Mouse (Mus musculus) heart, embryonic 16.5 days (tissue): Measurements from ENCODE around the gene Hebp1. TPM values are rescaled to one million over a fixed set of nuclear protein-coding genes. Genes with fewer than 3 reads are reported as not detected.

Source experiments
- ATAC-seq: fragments of 200-750 bp; cut with Nextera tagmentation; replicated peaks from 2 replicates; pipeline ENCODE4 v1.8.0; 2017; ENCODE audit warnings: moderate number of reproducible peaks; ENCODE audit not compliant: insufficient read depth, low FRiP score; ENCODE audit errors: extremely low read depth
- H3K27ac ChIP-seq: fragments of 300-500 bp; sonication (generic); 2 replicates; pipeline ENCODE4 v1.5.1; 2014; ENCODE audit warnings: mild to moderate bottlenecking, low read length, control low read depth, moderate library complexity
- H3K27me3 ChIP-seq: fragments of 300-500 bp; sonication (generic); 2 replicates; pipeline ENCODE4 v1.6.1; 2014; ENCODE audit warnings: low read length, mixed read lengths; ENCODE audit not compliant: control insufficient read depth, insufficient read depth
- H3K36me3 ChIP-seq: fragments of 300-500 bp; sonication (generic); 2 replicates; pipeline ENCODE4 v1.6.1; 2014; ENCODE audit not compliant: control insufficient read depth, insufficient read depth
- H3K4me1 ChIP-seq: fragments of 300-500 bp; sonication (generic); 2 replicates; pipeline ENCODE4 v1.6.1; 2014; ENCODE audit warnings: low read length, mixed read lengths; ENCODE audit not compliant: control insufficient read depth, insufficient read depth
- H3K4me2 ChIP-seq: fragments of 300-500 bp; sonication (generic); 2 replicates; pipeline ENCODE4 v1.6.1; 2014; ENCODE audit warnings: low read depth, mild to moderate bottlenecking, control low read depth, low read length
- H3K4me3 ChIP-seq: fragments of 300-500 bp; sonication (generic); 2 replicates; pipeline ENCODE4 v1.5.1; 2014; ENCODE audit warnings: mild to moderate bottlenecking, control low read depth, low read length
- H3K9ac ChIP-seq: fragments of 300-500 bp; sonication (generic); 2 replicates; pipeline ENCODE4 v1.6.1; 2014; ENCODE audit warnings: low read length, control low read depth
- H3K9me3 ChIP-seq: fragments of 300-500 bp; sonication (generic); replicated peaks from 2 replicates; pipeline ENCODE4 v1.6.1; 2016; ENCODE audit warnings: low read length; ENCODE audit not compliant: control insufficient read depth
- WGBS: fragments of 180-500 bp; shearing (Covaris S2); extraction: QIAGEN DNeasy Blood & Tissue Kit; methylation state at CpG from one replicate; pipeline ENCODE4 v1.1.7; 2014; 5-methylcytosine and 5-hydroxymethylcytosine counted together
- polyA plus RNA-seq: library from polyadenylated mRNA; unstranded; fragments of >200 nt; fragmentation: Nextera tagmentation; extraction: Ambion mirVana; gene quantifications from 2 replicates; pipeline ENCODE4 v1.2.1, GENCODE M21; 2015

Gene Hebp1
- polyA plus RNA-seq, 1 experiment from 2014 or later: 15.1 TPM

DNA sequence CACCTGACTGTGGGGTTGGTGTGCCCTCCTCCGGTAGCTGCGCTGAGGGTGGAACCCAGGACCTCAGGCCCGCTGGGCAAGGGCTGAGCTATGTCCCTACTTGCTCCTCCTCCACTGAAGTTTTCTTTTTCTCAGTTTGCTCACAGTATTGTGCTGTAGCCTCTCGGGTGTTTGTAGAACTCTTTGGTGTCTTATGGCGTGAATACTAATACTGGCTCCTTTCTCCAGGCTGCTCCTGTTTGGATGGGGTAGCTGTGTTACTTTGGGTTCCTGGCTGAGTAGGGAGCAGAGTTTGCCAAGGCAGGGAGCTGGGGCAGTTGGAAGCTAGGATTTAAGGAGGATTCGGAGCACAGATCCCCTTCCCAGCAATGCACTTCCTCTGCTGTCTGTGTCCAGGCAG is 5.9 kb upstream of the Hebp1 start:
- Histone ChIP-seq H3K4me3 (no peak overlapping the region), H3K27ac (no peak overlapping the region), H3K9ac (no peak overlapping the region), H3K9me3 (no peaks in the 10 kb centered on the region), H3K4me1 (no peaks in the 10 kb centered on the region), H3K4me2 (no peak overlapping the region), H3K27me3 (no peaks in the 10 kb centered on the region), H3K36me3 (no peaks in the 10 kb centered on the region)
- ATAC-seq: no peak
- WGBS: 64% methylated on average over 6 of the region's 6 CpGs

DNA sequence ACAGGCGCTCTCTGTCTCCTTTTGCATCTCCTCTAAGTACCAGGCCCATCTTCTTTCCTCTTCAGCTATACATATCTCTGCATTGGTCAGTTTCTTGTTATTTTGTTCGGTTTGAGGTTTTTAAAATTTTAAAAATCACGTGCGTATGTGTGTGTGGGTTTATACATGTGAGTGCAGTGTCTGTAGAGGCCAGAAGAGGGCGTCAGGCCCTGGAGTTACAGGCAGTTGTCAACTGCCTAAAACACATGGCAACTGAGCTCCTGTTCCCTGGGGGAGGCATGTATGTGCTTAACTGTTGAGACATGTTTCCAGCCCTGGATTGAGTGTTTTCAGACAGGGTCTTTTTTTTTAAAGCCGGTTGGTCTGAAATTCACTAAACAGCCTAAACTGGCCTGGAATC is 4.8 kb upstream of the Hebp1 start:
- Histone ChIP-seq H3K4me2 (no peak overlapping the region), H3K9ac (no peak overlapping the region), H3K27ac (no peak overlapping the region), H3K4me3 (no peak overlapping the region), H3K36me3 (no peaks in the 10 kb centered on the region), H3K27me3 (no peaks in the 10 kb centered on the region), H3K9me3 (no peaks in the 10 kb centered on the region), H3K4me1 (0 out of 2 replicates have a peak, but pooled peaks cover under 1% of the 10 kb centered on the region)
- no peak for ATAC-seq
- WGBS: 90% methylated on average over 6 of the region's 6 CpGs

- 86% methylated on average over 16 of the region's 16 CpGs for WGBS
- peaks cover 3% of the 10 kb centered on the region; the same call in 1 of the 2 replicates for H3K4me1 ChIP-seq
- no peak overlapping the region for H3K4me2 ChIP-seq
- no peaks in the 10 kb centered on the region for H3K27me3 ChIP-seq
- ATAC-seq: no peak
- H3K9ac ChIP-seq: no peak overlapping the region
- H3K27ac ChIP-seq: no peak overlapping the region
- no peak overlapping the region for H3K4me3 ChIP-seq
- H3K9me3 ChIP-seq: no peaks in the 10 kb centered on the region
- no peaks in the 10 kb centered on the region for H3K36me3 ChIP-seq
These were observed 2.5 kb upstream of the Hebp1 start for GRCm38 (mm10) chr6:135200122-135200957.

DNA sequence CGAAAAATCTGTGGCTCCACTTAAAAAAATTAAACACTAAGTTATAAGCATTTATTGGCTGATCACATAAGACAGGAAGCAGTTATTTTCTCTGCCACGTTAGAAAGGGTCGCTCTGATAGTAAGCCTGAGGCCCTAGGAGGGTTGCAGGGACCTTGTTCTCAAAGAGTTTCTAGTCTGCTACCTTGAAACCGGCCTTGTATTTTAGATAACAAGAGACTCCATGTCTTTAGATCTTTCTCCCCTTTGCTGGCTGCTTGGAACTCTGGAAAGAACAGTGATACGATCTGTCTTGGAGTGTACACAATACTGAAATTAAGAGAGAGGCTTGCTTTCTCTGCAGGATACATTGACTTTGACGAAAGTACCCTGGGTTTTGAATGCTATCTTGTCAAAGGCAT is 904 bp upstream of the Hebp1 start:
- no peak overlapping the region for H3K27ac ChIP-seq
- no peak for ATAC-seq
- H3K4me2 ChIP-seq: peak overlapping the region; percentile 95
- H3K4me3 ChIP-seq: peak overlapping the region; percentile 88; the same call in 1 of the 2 replicates
- H3K27me3 ChIP-seq: no peaks in the 10 kb centered on the region
- 57% methylated on average over 6 of the region's 6 CpGs for WGBS
- H3K36me3 ChIP-seq: no peaks in the 10 kb centered on the region
- peaks cover 3% of the 10 kb centered on the region; the same call in 1 of the 2 replicates for H3K4me1 ChIP-seq
- H3K9ac ChIP-seq: no peak overlapping the region
- no peaks in the 10 kb centered on the region for H3K9me3 ChIP-seq

DNA sequence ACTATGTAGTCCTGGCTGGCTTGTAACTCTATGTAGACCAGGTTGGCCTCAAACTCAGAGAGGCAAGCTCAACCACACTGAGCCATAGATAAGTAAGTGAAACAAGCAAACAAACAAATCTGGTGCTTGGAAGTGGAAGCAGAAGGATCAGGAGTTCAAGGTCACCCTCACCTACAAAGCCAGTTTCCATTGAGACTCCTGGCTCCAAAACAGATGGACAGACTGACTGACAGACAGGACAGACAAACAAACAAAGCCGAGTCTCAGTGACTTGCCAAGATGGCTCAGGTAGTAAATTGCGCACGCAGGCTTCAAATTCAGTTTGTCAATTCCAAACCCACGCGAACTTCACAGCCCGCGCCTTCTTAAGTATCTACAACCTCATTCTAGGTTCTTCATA is 376 bp downstream of the Hebp1 start:
- WGBS: 16% methylated on average over 7 of the region's 7 CpGs
- H3K27ac ChIP-seq: no peak overlapping the region
- peaks cover 6% of the 10 kb centered on the region for H3K4me1 ChIP-seq
- H3K9ac ChIP-seq: peak overlapping the region; percentile 88
- H3K27me3 ChIP-seq: no peaks in the 10 kb centered on the region
- H3K4me2 ChIP-seq: peak overlapping the region; percentile 95
- no peaks in the 10 kb centered on the region for H3K9me3 ChIP-seq
- no peaks in the 10 kb centered on the region for H3K36me3 ChIP-seq
- no peak for ATAC-seq
- H3K4me3 ChIP-seq: peak overlapping the region; percentile 88

- H3K27ac ChIP-seq: no peak overlapping the region
- no peaks in the 10 kb centered on the region for H3K27me3 ChIP-seq
- no peak overlapping the region for H3K4me2 ChIP-seq
- peaks cover 6% of the 10 kb centered on the region for H3K4me1 ChIP-seq
- WGBS: 42% methylated on average over 8 of the region's 8 CpGs
- no peak overlapping the region for H3K4me3 ChIP-seq
- no peak overlapping the region for H3K9ac ChIP-seq
- ATAC-seq: no peak
- H3K36me3 ChIP-seq: no peaks in the 10 kb centered on the region
- H3K9me3 ChIP-seq: no peaks in the 10 kb centered on the region
These were observed 1.1 kb downstream of the Hebp1 start for GRCm38 (mm10) chr6:135196707-135197106.

GRCm38 (mm10) chr6:135194907-135195306 is 2.9 kb downstream of the Hebp1 start:
- no peaks in the 10 kb centered on the region for H3K27me3 ChIP-seq
- no peak overlapping the region for H3K4me3 ChIP-seq
- no peak overlapping the region for H3K27ac ChIP-seq
- peaks cover 6% of the 10 kb centered on the region for H3K4me1 ChIP-seq
- no peak overlapping the region for H3K4me2 ChIP-seq
- no peak overlapping the region for H3K9ac ChIP-seq
- H3K9me3 ChIP-seq: no peaks in the 10 kb centered on the region
- ATAC-seq: no peak
- H3K36me3 ChIP-seq: no peaks in the 10 kb centered on the region
- 71% methylated on average over 4 of the region's 4 CpGs for WGBS

DNA sequence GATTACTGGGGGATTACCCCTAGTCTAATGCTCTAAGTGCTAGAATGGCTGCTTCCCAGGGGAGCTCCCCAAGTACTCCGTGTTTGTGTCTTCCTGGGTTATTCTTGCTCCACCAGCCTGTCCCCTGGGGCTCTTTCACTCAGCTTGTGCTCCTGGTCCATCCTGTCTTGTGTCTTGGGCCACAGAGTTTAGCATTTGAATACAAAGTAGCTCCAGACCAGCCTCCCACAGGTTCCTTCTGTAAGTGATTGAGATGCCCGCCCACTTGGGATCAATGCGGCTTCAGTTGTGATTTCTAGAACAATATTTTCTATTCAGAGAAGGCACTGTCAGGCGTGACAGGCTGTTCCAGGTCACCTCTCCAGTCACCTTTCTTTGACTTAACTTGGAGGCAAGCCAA is 4.1 kb downstream of the Hebp1 start:
- no peaks in the 10 kb centered on the region for H3K9me3 ChIP-seq
- H3K27ac ChIP-seq: no peak overlapping the region
- H3K27me3 ChIP-seq: no peaks in the 10 kb centered on the region
- no peak overlapping the region for H3K4me2 ChIP-seq
- H3K4me1 ChIP-seq: peaks cover 6% of the 10 kb centered on the region
- H3K36me3 ChIP-seq: no peaks in the 10 kb centered on the region
- no peak overlapping the region for H3K4me3 ChIP-seq
- no peak overlapping the region for H3K9ac ChIP-seq
- ATAC-seq: no peak
- 47% methylated on average over 4 of the region's 4 CpGs for WGBS

DNA sequence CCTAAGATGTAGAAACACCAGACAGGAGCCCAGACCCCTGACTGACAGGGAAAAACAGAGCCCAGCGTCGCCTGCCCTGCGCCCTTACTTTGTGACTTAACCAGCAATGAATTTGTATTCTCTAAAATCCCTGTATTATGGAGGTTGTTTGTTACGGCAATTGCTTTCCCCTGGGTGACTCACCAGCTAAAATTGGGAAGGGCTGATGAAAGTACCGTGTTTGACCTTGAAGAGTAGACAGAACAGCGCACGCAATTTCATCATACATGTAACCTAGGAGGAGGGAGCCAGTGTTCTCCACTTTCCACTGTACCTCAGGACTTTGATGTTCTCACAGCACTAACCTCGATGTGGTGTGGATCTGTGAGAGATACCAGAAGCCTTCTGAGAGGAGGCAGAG is 4.8 kb downstream of the Hebp1 start:
- H3K4me3 ChIP-seq: no peak overlapping the region
- WGBS: 66% methylated on average over 8 of the region's 8 CpGs
- no peak overlapping the region for H3K4me2 ChIP-seq
- H3K9ac ChIP-seq: no peak overlapping the region
- no peak overlapping the region for H3K27ac ChIP-seq
- no peak for ATAC-seq
- no peaks in the 10 kb centered on the region for H3K27me3 ChIP-seq
- H3K9me3 ChIP-seq: no peaks in the 10 kb centered on the region
- no peaks in the 10 kb centered on the region for H3K36me3 ChIP-seq
- H3K4me1 ChIP-seq: peaks cover 6% of the 10 kb centered on the region
